Mouse (Mus musculus) liver, adult 2 months (tissue): ENCODE data around the gene 1700001K19Rik.

Experiments used
- CTCF ChIP-seq: fragments of 200-500 bp; IDR thresholded peaks from 2 replicates; pipeline ENCODE4 v1.5.1; 2011; ENCODE audit warnings: low read depth, low read length, control low read depth
- POLR2A ChIP-seq: fragments of 200-500 bp; IDR thresholded peaks from 2 replicates; pipeline ENCODE4 v1.6.1; 2011; ENCODE audit warnings: low read length, control low read depth; ENCODE audit not compliant: insufficient read depth; ENCODE audit errors: extremely low read depth

DNA sequence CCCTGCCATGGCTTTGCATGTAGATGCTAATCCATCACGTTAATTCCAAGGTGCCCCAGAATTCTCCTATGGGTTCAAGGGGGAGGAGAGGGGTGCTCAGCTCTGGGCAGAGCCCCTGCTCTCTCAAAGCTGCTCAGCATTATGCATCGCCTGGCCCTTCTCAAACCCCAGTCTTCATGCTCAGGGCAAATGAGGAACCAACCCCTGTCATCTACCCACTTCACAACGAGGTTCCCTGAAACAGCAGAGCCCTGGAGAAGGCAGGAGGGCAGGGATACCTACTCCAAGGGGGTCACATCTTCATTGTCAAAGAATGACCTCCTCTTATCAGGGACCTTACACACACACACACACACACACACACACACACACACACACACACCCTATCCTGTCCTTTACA, 541 bp downstream of the 1700001K19Rik start:
- TF ChIP-seq POLR2A (no peak), CTCF (no peak)
